Comparison of ENCODE assay signal across 9 mouse cellular contexts in the genomic region with DNA sequence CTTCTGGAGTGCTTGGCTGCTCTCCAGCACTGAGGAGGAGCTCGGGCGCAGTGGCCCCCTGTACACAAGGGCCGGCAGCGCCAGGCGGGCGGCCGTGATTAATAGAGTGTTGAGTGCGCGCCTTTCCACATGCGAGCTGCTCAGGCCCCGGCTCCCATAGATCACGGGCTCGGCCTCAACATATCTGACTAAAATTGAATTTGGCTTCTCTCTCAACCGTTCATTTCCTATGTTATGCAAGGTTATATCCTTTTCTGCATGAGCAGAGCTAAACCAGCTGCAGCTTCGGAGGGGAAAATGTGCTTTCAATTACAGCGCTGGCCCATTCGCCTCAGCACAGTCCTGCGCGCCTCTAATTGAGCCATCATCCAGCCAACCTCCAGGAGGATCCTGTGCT.
DNase-seq lines count a peak whose midpoint lies in the region; ATAC-seq lines count a peak whose summit lies in the region.
"Had no signal": no experiment of that assay in that cellular context is flagged by ENCODE, and none has a peak within 500 bp of the region (broad histone marks: within the 10 kb centered on the region; RNA-seq: fewer than 3 reads in every experiment).

No protein-coding gene starts in this region.

- no peak overlapping the region for H3K9ac ChIP-seq in embryonic facial prominence, embryonic 11.5 days (replicated peaks; ENCODE audit: low read length)
- no peak overlapping the region for H3K9ac ChIP-seq in stomach, embryonic 15.5 days
- H3K9ac ChIP-seq: liver, embryonic 15.5 days had no signal

- H3K4me2 ChIP-seq in embryonic facial prominence, embryonic 11.5 days (ENCODE audit: low read depth, low read length), result no peak overlapping the region
- peak overlapping the region; percentile 25 for H3K4me2 ChIP-seq in stomach, embryonic 15.5 days
- H3K4me2 ChIP-seq: liver, embryonic 15.5 days had no signal

- no peaks in the 10 kb centered on the region; the same call in 1 of the 2 replicates for H3K36me3 ChIP-seq in embryonic facial prominence, embryonic 11.5 days (replicated peaks; ENCODE audit: control insufficient read depth, insufficient read depth, low read depth, low read length)
- peaks cover 22% of the 10 kb centered on the region for H3K36me3 ChIP-seq in heart, embryonic 10.5 days
- peaks cover 10% of the 10 kb centered on the region; the same call in 1 of the 2 replicates for H3K36me3 ChIP-seq in stomach, embryonic 15.5 days

- H3K27ac ChIP-seq in embryonic facial prominence, embryonic 11.5 days (replicated peaks; ENCODE audit: low read depth, low read length), result no peak overlapping the region
- H3K27ac ChIP-seq in heart, embryonic 10.5 days, result peak overlapping the region; percentile 56; the same call in 1 of the 2 replicates
- H3K27ac ChIP-seq in stomach, embryonic 15.5 days, result peak overlapping the region; percentile 78
- H3K27ac ChIP-seq: liver, embryonic 15.5 days had no signal

- no peak overlapping the region for H3K4me3 ChIP-seq in embryonic facial prominence, embryonic 11.5 days (ENCODE audit: low read depth, low read length)
- H3K4me3 ChIP-seq in heart, embryonic 10.5 days, result no peak overlapping the region
- H3K4me3 ChIP-seq in stomach, embryonic 15.5 days (replicated peaks), result no peak overlapping the region; the same call in 1 of the 2 replicates
- H3K4me3 ChIP-seq: liver, embryonic 15.5 days had no signal

- WGBS in embryonic facial prominence, embryonic 11.5 days, result 31% methylated on average over 19 of the region's 19 CpGs
- 50% methylated on average over 19 of the region's 19 CpGs for WGBS in heart, embryonic 10.5 days
- 20% methylated on average over 19 of the region's 19 CpGs for WGBS in stomach, embryonic 15.5 days

- peak; percentile 94 for ATAC-seq in embryonic facial prominence, embryonic 11.5 days (replicated peaks; ENCODE audit: insufficient number of reproducible peaks, low FRiP score, low TSS enrichment, low read depth)
- ATAC-seq in stomach, embryonic 15.5 days (ENCODE audit: insufficient read depth, low FRiP score, low read depth), result peak; percentile 93

- peaks cover 3% of the 10 kb centered on the region; the same call in 1 of the 2 replicates for H3K4me1 ChIP-seq in embryonic facial prominence, embryonic 11.5 days (ENCODE audit: control insufficient read depth, insufficient read depth, low read length)
- H3K4me1 ChIP-seq in heart, embryonic 10.5 days, result peaks cover 26% of the 10 kb centered on the region
- peaks cover 16% of the 10 kb centered on the region for H3K4me1 ChIP-seq in stomach, embryonic 15.5 days

- peak; percentile 22 to 39 for DNase-seq in spleen, postnatal 36 days (ENCODE audit: low spot score in 2 of 2)
- DNase-seq in spleen, postnatal 14 days (ENCODE audit: low spot score in 2 of 2), result no peak
- DNase-seq in embryonic facial prominence, embryonic 11.5 days (ENCODE audit: low spot score), result peak; percentile 91
- no peak for DNase-seq in heart, embryonic 10.5 days (ENCODE audit: low spot score)
- peak; percentile 68 for DNase-seq in kidney, adult 18-20 months
- peak; percentile 84 for DNase-seq in lung, postnatal 10 days
- no peak for DNase-seq in left cerebral cortex, adult 11 months (ENCODE audit: low spot score)

- H3K27me3 ChIP-seq in embryonic facial prominence, embryonic 11.5 days (ENCODE audit: control insufficient read depth, insufficient read depth, low read length), result no peaks in the 10 kb centered on the region; the same call in 1 of the 2 replicates
- no peaks in the 10 kb centered on the region for H3K27me3 ChIP-seq in heart, embryonic 10.5 days (ENCODE audit: insufficient read depth, poor library complexity, severe bottlenecking)
- H3K27me3 ChIP-seq in stomach, embryonic 15.5 days (replicated peaks), result no peaks in the 10 kb centered on the region
- H3K27me3 ChIP-seq: liver, embryonic 15.5 days had no signal

- H3K9me3 ChIP-seq in embryonic facial prominence, embryonic 11.5 days (replicated peaks; ENCODE audit: control insufficient read depth, low read length), result no peaks in the 10 kb centered on the region
- no peaks in the 10 kb centered on the region for H3K9me3 ChIP-seq in heart, embryonic 10.5 days
- no peaks in the 10 kb centered on the region for H3K9me3 ChIP-seq in stomach, embryonic 15.5 days
- H3K9me3 ChIP-seq: liver, embryonic 15.5 days had no signal

Comparison
In these comparisons a context has a peak if more than half of its experiments do, and no peak if none do; other contexts are left out.
1. DNase-seq: peak in spleen, postnatal 36 days (2 of 2), embryonic facial prominence, embryonic 11.5 days (single experiment), kidney, adult 18-20 months (single experiment) and lung, postnatal 10 days (single experiment); none in spleen, postnatal 14 days (0 of 2), heart, embryonic 10.5 days (single experiment) and left cerebral cortex, adult 11 months (single experiment).